Mouse (Mus musculus): ENCODE results near the gene Hsd17b3. TPM values are rescaled to one million over a fixed set of nuclear protein-coding genes. Genes with fewer than 3 reads are reported as not detected.
"Not testable (repeated sequence)": the region's sequence is repeated elsewhere in the genome, so short reads cannot be mapped to it uniquely, and the experiment has no call there.

Hsd17b3 gene
- polyA plus RNA-seq, 1 experiment from 2014 or later = not detected

DNA sequence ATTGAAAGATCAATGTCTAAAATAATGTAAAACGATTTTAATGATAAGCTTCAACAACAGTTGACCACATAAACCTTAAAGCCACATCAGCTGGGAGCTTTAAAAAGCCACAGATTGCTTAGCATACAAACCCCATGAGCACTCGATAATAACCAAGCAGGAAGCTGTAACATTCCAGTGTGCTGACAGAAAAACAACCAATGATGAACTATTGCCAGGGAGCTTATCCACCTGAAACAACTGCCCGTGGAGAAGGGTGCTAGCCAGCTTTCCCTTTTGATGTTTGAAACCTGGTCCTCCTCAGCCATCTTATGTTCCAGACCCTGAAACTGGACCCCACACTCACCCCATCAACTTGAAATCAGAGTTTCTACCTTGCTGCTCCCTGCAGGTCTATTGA lies 22.4 kb downstream of the Hsd17b3 start:
- 38% methylated on average over 3 of the region's 3 CpGs for WGBS
- Histone ChIP-seq H3K4me2 (ENCODE audit: low read length) (no peak overlapping the region), H3K4me1 (replicated peaks; ENCODE audit: control insufficient read depth, insufficient read depth, low read length) (no peaks in the 10 kb centered on the region; the same call in none of the 2 replicates), H3K27me3 (replicated peaks; ENCODE audit: control insufficient read depth, insufficient read depth, low read length) (no peaks in the 10 kb centered on the region), H3K4me3 (ENCODE audit: low read depth, low read length) (no peak overlapping the region), H3K9me3 (ENCODE audit: control insufficient read depth, low read length) (no peaks in the 10 kb centered on the region), H3K9ac (ENCODE audit: low read length) (no peak overlapping the region), H3K27ac (ENCODE audit: low read depth) (no peak overlapping the region), H3K36me3 (ENCODE audit: control insufficient read depth, insufficient read depth, low read length) (no peaks in the 10 kb centered on the region)
- DNase-seq (ENCODE audit: low spot score) = no peak
- no peak for ATAC-seq (replicated peaks; ENCODE audit: low FRiP score, low TSS enrichment, low read depth)

DNA sequence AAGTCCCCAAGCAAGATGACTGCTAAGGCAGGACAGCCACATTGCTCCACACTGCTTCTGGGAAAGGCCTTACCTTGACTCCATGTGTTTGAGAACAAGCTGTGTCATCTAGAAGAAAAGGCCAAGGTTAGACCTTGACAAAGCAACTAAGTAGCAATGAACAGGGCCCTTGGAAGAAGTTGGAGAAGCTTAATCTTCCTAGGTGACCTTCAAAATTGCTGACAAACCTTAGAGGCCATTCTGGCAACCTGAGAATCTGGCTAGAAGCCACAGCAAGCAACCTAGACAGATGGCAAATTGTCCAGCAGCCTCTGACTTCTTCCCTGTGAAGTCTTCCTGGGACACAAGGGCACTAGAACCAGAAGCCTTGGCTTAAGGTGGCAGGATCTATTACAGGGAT lies 24.8 kb downstream of the Hsd17b3 start:
- Histone ChIP-seq H3K4me3 (ENCODE audit: low read depth, low read length) (no peak overlapping the region), H3K4me1 (replicated peaks; ENCODE audit: control insufficient read depth, insufficient read depth, low read length) (no peaks in the 10 kb centered on the region; the same call in 1 of the 2 replicates), H3K27ac (ENCODE audit: low read depth) (no peak overlapping the region), H3K27me3 (replicated peaks; ENCODE audit: control insufficient read depth, insufficient read depth, low read length) (no peaks in the 10 kb centered on the region), H3K4me2 (ENCODE audit: low read length) (no peak overlapping the region), H3K9me3 (ENCODE audit: control insufficient read depth, low read length) (no peaks in the 10 kb centered on the region), H3K36me3 (ENCODE audit: control insufficient read depth, insufficient read depth, low read length) (no peaks in the 10 kb centered on the region), H3K9ac (ENCODE audit: low read length) (no peak overlapping the region)
- ATAC-seq (replicated peaks; ENCODE audit: low FRiP score, low TSS enrichment, low read depth) = no peak
- DNase-seq (ENCODE audit: low spot score) = no peak

DNA sequence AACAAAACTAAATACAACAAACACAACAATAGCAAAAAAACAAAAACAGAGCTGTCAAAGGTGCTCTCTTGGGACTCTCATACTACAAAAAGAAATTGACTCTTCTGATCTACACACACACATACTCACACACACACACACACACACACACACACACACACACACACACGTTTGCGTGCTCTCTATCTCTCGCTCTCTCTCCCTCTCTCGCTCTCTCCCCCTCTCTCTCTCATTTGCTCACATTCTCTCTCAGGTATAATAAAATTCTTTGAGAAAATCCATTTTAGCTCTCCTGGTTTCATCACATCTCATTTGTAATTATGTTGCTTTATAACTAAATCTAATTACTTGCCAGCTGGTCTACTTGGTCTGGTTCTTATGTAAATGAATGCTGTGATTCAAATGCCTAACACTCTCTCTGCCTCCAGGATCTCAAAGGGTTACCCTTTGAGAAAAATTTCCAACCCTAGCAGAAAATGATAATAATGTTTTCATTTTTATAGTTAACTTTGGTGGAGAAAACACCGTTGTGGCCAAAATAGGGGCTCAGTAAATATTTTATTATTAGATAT lies 28.0 kb downstream of the Hsd17b3 start:
- 81% methylated on average over 5 of the region's 5 CpGs for WGBS
- no peak for ATAC-seq (replicated peaks; ENCODE audit: low FRiP score, low TSS enrichment, low read depth)
- no peaks in the 10 kb centered on the region; the same call in 1 of the 2 replicates for H3K4me1 ChIP-seq (replicated peaks; ENCODE audit: control insufficient read depth, insufficient read depth, low read length)

DNA sequence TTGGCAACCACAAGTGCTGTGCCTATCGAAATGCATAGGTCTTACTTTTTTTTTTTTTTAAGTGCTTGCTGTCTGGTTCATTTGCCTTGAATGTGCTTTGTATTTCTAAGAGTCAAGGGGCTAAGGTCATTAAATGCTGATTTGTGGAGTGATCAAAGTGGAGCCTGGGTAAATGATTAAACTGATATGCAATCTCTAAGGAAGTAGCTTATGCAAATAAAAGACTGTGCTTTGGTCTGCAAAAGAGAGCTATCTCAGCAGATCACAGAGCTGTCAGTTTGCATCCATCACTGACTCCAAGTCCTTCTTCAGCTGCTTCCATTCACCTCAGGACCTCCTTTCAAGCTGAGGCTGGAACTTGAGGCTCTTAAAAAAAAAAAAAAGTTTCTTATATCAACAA lies 35.1 kb downstream of the Hsd17b3 start:
- Histone ChIP-seq H3K27me3 (replicated peaks; ENCODE audit: control insufficient read depth, insufficient read depth, low read length) (no peaks in the 10 kb centered on the region), H3K27ac (ENCODE audit: low read depth) (no peak overlapping the region), H3K4me2 (ENCODE audit: low read length) (no peak overlapping the region), H3K36me3 (ENCODE audit: control insufficient read depth, insufficient read depth, low read length) (no peaks in the 10 kb centered on the region), H3K4me3 (ENCODE audit: low read depth, low read length) (no peak overlapping the region), H3K9me3 (ENCODE audit: control insufficient read depth, low read length) (peaks cover 5% of the 10 kb centered on the region; the same call in 1 of the 2 replicates), H3K9ac (ENCODE audit: low read length) (no peak overlapping the region), H3K4me1 (replicated peaks; ENCODE audit: control insufficient read depth, insufficient read depth, low read length) (no peaks in the 10 kb centered on the region)
- ATAC-seq (replicated peaks; ENCODE audit: low FRiP score, low TSS enrichment, low read depth) (peak; percentile 55; the same call in 1 of the 2 replicates), DNase-seq (ENCODE audit: low spot score) (no peak)
- 50% methylated on average over 1 of the region's 1 CpGs for WGBS

More for the DNA sequence above, 28.0 kb downstream of the Hsd17b3 start:
- no peak for DNase-seq (ENCODE audit: low spot score)
- Histone ChIP-seq H3K9me3 (ENCODE audit: control insufficient read depth, low read length) (no peaks in the 10 kb centered on the region), H3K4me2 (ENCODE audit: low read length) (no peak overlapping the region), H3K27me3 (replicated peaks; ENCODE audit: control insufficient read depth, insufficient read depth, low read length) (no peaks in the 10 kb centered on the region), H3K27ac (ENCODE audit: low read depth) (no peak overlapping the region), H3K36me3 (ENCODE audit: control insufficient read depth, insufficient read depth, low read length) (no peaks in the 10 kb centered on the region), H3K4me3 (ENCODE audit: low read depth, low read length) (no peak overlapping the region), H3K9ac (ENCODE audit: low read length) (no peak overlapping the region)

DNA sequence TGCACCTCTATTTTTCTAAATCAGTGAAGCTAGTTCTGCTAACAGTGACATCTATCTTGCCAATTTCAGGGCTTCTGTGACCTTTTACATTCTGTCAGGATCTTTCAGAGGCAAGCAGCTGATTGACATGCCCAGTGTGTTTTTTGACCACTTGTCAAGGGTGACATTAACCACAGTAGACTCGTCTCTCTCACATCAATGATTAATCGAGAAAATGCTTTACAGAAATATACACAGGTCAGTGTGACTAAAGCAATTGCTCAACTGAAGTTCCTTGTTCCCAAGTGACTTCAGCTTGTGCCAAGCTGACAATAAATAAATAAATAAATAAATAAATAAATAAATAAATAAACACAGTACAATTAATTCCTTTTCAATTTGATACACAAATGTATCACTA lies 36.7 kb downstream of the Hsd17b3 start:
- H3K9me3 ChIP-seq (ENCODE audit: control insufficient read depth, low read length); H3K27ac ChIP-seq (ENCODE audit: low read depth); H3K4me3 ChIP-seq (ENCODE audit: low read depth, low read length); H3K9ac ChIP-seq (ENCODE audit: low read length); H3K4me1 ChIP-seq (replicated peaks; ENCODE audit: control insufficient read depth, insufficient read depth, low read length); DNase-seq (ENCODE audit: low spot score); H3K36me3 ChIP-seq (ENCODE audit: control insufficient read depth, insufficient read depth, low read length); H3K27me3 ChIP-seq (replicated peaks; ENCODE audit: control insufficient read depth, insufficient read depth, low read length); ATAC-seq (replicated peaks; ENCODE audit: low FRiP score, low TSS enrichment, low read depth); H3K4me2 ChIP-seq (ENCODE audit: low read length): not testable (repeated sequence)
- 89% methylated on average over 2 of the region's 2 CpGs for WGBS

DNA sequence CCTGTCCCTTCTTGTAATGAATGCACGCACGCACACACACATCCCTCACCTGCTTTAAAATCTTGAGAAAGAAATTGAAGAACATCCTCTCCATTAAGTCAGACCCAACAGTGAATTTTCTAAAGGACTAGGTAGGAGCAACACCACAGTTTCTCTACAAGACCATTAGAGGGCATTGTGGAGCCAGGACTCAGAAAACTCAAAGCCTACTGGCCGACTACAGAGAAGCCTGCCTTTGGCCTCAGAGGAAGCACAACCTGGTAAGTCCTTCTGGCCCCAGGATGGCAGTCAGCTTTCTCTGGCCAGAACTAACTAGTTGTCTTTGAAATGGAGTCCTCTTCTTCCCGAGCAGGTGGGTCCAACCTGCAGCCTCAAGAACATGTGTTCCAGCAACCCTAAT lies 38.1 kb downstream of the Hsd17b3 start:
- WGBS = 64% methylated on average over 4 of the region's 4 CpGs
- no peak overlapping the region for H3K27ac ChIP-seq (ENCODE audit: low read depth)
- H3K4me1 ChIP-seq (replicated peaks; ENCODE audit: control insufficient read depth, insufficient read depth, low read length) = no peaks in the 10 kb centered on the region
- no peaks in the 10 kb centered on the region for H3K36me3 ChIP-seq (ENCODE audit: control insufficient read depth, insufficient read depth, low read length)
- H3K9me3 ChIP-seq (ENCODE audit: control insufficient read depth, low read length) = peaks cover 5% of the 10 kb centered on the region; the same call in 1 of the 2 replicates
- H3K4me3 ChIP-seq (ENCODE audit: low read depth, low read length) = no peak overlapping the region
- no peak overlapping the region for H3K9ac ChIP-seq (ENCODE audit: low read length)
- ATAC-seq (replicated peaks; ENCODE audit: low FRiP score, low TSS enrichment, low read depth) (no peak), DNase-seq (ENCODE audit: low spot score) (no peak)
- H3K27me3 ChIP-seq (replicated peaks; ENCODE audit: control insufficient read depth, insufficient read depth, low read length) = no peaks in the 10 kb centered on the region
- H3K4me2 ChIP-seq (ENCODE audit: low read length) = no peak overlapping the region

DNA sequence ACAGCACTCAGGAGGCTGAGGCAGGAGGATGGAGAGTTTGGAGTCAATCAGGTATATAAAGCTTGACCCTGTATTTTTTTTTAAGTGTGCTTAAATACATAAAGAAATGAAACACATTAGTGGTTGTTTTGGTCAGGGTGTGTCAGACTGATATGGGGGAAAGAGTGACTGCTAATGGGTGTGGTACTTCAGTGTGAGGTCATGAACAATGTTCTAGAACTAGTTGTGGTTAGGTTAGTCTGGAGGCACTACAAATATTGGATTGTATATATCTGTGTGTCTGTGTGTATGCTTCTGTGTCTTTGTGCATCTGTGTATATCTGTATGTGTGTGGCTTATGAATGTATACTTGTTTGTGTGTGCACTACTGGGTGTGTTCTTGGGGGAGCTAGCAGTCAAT lies 39.5 kb downstream of the Hsd17b3 start:
- no peak overlapping the region for H3K4me2 ChIP-seq (ENCODE audit: low read length)
- no peaks in the 10 kb centered on the region for H3K36me3 ChIP-seq (ENCODE audit: control insufficient read depth, insufficient read depth, low read length)
- no peak overlapping the region for H3K27ac ChIP-seq (ENCODE audit: low read depth)
- no peak overlapping the region for H3K4me3 ChIP-seq (ENCODE audit: low read depth, low read length)
- DNase-seq (ENCODE audit: low spot score) = no peak
- H3K9ac ChIP-seq (ENCODE audit: low read length) = no peak overlapping the region
- no peaks in the 10 kb centered on the region for H3K4me1 ChIP-seq (replicated peaks; ENCODE audit: control insufficient read depth, insufficient read depth, low read length)
- no peak for ATAC-seq (replicated peaks; ENCODE audit: low FRiP score, low TSS enrichment, low read depth)
- peaks cover 5% of the 10 kb centered on the region; the same call in 1 of the 2 replicates for H3K9me3 ChIP-seq (ENCODE audit: control insufficient read depth, low read length)
- no peaks in the 10 kb centered on the region for H3K27me3 ChIP-seq (replicated peaks; ENCODE audit: control insufficient read depth, insufficient read depth, low read length)

DNA sequence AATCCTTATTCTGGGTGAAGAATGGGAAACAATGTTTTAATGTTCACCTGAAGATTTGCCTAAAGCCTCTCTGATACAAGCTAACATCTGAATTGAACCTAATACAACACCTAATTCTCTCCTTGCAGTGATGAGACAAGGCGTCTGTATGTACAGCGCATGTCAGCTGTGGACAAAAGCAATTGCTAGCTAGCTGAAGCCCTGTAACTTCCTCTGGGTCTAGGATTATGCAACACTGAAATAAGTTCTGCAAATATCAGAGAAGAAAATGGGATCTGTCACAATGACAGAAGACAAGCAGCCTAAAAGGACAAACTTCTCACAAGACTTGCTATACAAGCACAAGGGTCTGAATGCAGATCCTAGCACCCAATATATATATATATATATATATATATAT lies 40.6 kb downstream of the Hsd17b3 start:
- Histone ChIP-seq H3K27me3 (replicated peaks; ENCODE audit: control insufficient read depth, insufficient read depth, low read length) (no peaks in the 10 kb centered on the region), H3K4me3 (ENCODE audit: low read depth, low read length) (no peak overlapping the region)
- no peak for ATAC-seq (replicated peaks; ENCODE audit: low FRiP score, low TSS enrichment, low read depth)

DNA sequence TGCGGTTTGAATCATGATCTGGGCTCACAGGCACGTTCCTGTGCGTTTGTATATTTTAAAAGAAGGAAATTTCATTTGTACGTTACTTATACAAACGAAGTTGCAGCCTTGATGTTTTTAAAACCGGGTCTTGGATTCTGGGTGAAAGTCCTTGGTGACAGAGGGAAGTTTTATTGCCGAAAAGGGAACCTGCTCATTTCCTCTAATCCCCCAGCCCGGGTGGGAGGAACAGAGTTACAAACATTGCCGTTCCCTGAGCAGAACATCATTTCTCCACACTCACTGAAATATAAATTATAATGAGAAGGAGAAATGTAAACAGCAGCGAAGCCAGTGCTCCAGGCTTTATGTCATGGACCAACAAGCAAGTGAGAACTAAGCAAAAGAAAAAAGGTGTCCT lies 49.1 kb downstream of the Hsd17b3 start:
- WGBS = 18% methylated on average over 10 of the region's 10 CpGs

More for the DNA sequence above, 40.6 kb downstream of the Hsd17b3 start:
- Histone ChIP-seq H3K4me1 (replicated peaks; ENCODE audit: control insufficient read depth, insufficient read depth, low read length) (no peaks in the 10 kb centered on the region), H3K9ac (ENCODE audit: low read length) (no peak overlapping the region), H3K27ac (ENCODE audit: low read depth) (no peak overlapping the region), H3K4me2 (ENCODE audit: low read length) (no peak overlapping the region), H3K36me3 (ENCODE audit: control insufficient read depth, insufficient read depth, low read length) (no peaks in the 10 kb centered on the region), H3K9me3 (ENCODE audit: control insufficient read depth, low read length) (peaks cover 5% of the 10 kb centered on the region; the same call in 1 of the 2 replicates)
- WGBS = 86% methylated on average over 2 of the region's 2 CpGs
- no peak for DNase-seq (ENCODE audit: low spot score)

More for the DNA sequence above, 49.1 kb downstream of the Hsd17b3 start:
- Histone ChIP-seq H3K27ac (ENCODE audit: low read depth) (peak overlapping the region; percentile 77), H3K9me3 (ENCODE audit: control insufficient read depth, low read length) (no peaks in the 10 kb centered on the region), H3K4me1 (replicated peaks; ENCODE audit: control insufficient read depth, insufficient read depth, low read length) (peaks cover 24% of the 10 kb centered on the region), H3K9ac (ENCODE audit: low read length) (no peak overlapping the region), H3K36me3 (ENCODE audit: control insufficient read depth, insufficient read depth, low read length) (no peaks in the 10 kb centered on the region), H3K4me3 (ENCODE audit: low read depth, low read length) (no peak overlapping the region), H3K4me2 (ENCODE audit: low read length) (peak overlapping the region; percentile 18; the same call in 1 of the 2 replicates), H3K27me3 (replicated peaks; ENCODE audit: control insufficient read depth, insufficient read depth, low read length) (no peaks in the 10 kb centered on the region)
- no peak for DNase-seq (ENCODE audit: low spot score)
- peak; percentile 42; the same call in 1 of the 2 replicates for ATAC-seq (replicated peaks; ENCODE audit: low FRiP score, low TSS enrichment, low read depth)

All from intestine, embryonic 14.5 days (tissue).